Mouse (Mus musculus) liver, embryonic 14.5 days (tissue): ENCODE data around the gene Rbm47.

Experiments used
- CTCF ChIP-seq: IDR thresholded peaks from 2 replicates; pipeline ENCODE4 v1.5.1; 2016; ENCODE audit warnings: antibody characterized with exemption, low read depth, control low read depth
- EP300 ChIP-seq: IDR thresholded peaks from 2 replicates; pipeline ENCODE4 v1.6.1; 2016; ENCODE audit warnings: antibody characterized with exemption, low read depth

DNA sequence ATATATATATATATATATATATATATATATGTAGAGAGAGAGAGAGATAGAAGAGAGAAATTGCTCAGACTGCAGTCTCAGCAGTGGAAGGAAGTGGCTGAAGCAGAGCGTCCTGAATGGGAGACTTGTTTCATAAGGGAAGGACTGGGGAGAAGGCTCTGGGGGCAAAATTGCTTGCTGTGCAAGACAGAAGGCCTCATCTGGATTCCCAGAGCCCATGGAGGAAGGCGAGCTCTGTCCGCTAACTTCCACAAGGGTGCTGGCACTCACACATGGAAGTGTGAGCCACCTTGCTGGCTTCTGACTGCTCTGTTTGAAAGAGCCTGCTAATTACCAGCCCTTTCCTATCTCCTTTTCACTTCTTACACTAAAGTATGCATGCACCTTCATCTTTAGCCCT lies 70.1 kb downstream of the Rbm47 start:
- no peak for TF ChIP-seq CTCF
- no peak for TF ChIP-seq EP300
